30 mouse cellular contexts compared by ENCODE assay signal in the genomic region with DNA sequence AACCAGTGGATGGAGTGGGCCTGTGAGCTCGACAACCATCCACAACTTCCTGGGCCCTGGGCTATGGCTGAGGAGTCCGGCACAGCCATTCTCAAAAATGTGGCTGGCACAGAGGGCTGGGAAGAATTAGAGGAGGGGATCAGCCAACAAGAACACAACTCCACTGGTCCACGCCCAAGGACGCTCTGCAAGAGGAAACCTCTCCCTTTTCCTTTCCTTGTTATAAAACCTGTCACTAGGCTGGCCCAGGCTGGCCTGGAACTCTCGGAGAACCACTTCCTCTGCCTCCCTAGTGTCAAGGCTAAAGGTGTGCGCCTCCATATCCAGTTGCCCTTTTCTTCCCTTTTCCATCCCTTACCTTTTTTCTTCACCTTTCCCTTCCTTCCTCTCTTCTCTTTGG. TPM values are rescaled to one million over a fixed set of nuclear protein-coding genes. Genes with fewer than 3 reads are reported as not detected.
DNase-seq lines count a peak whose midpoint lies in the region; TF ChIP-seq lines count a peak whose summit lies in the region.
"Had no signal": no experiment of that assay in that cellular context is flagged by ENCODE, and none has a peak within 500 bp of the region (broad histone marks: within the 10 kb centered on the region; RNA-seq: fewer than 3 reads in every experiment).

No protein-coding gene starts in this region.

- 94% methylated on average over 6 of the region's 6 CpGs for WGBS in spleen, adult 2 months

- intact Hi-C loops in gastrocnemius, adult 2 months (cut with DNase I): no loop called here

- no peaks in the 10 kb centered on the region for H3K27me3 ChIP-seq in spleen, adult 2 months (ENCODE audit: control insufficient read depth, insufficient read depth, low read length)
- H3K27me3 ChIP-seq: CH12.LX; embryonic facial prominence, embryonic 15.5 days; forebrain, embryonic 13.5 days; heart, embryonic 12.5 days; hindbrain, embryonic 13.5 days; limb, embryonic 15.5 days; liver, embryonic 13.5 days; midbrain, embryonic 15.5 days; neural tube, embryonic 15.5 days had no signal

- no peak for DNase-seq in gastrocnemius, adult 2 months
- no peak for DNase-seq in gastrocnemius, adult 18-20 months (ENCODE audit: low spot score)
- DNase-seq in kidney, postnatal 25 days: peak; percentile 50 to 72
- DNase-seq in kidney, adult 8-10 months: no peak
- no peak for DNase-seq in spleen, adult 2 months (ENCODE audit: low read depth in 1 of 2, low spot score in 2 of 2)
- DNase-seq in spleen, postnatal 10 days (ENCODE audit: low spot score in 2 of 2): no peak
- no peak for DNase-seq in cerebellum, adult 9-11 months
- DNase-seq in right cerebral cortex, postnatal 25 days: no peak
- DNase-seq: adrenal gland, adult 2 months; adrenal gland, postnatal 36 days; cerebellum, adult 2 months; cerebellum, postnatal 25 days; heart, postnatal 4 days; kidney, adult 11 months; liver, embryonic 13.5 days; lung, embryonic 14.5 days; retina, postnatal 1 day; spleen, adult 18-20 months; thymus, adult 2 months; thymus, postnatal 36 days had no signal

- H3K4me3 ChIP-seq in gastrocnemius, adult 2 months: no peak overlapping the region
- no peak overlapping the region for H3K4me3 ChIP-seq in spleen, adult 2 months (ENCODE audit: extremely low read depth, insufficient read depth, insufficient read length)
- H3K4me3 ChIP-seq: embryonic facial prominence, embryonic 10.5 days; embryonic facial prominence, embryonic 15.5 days; forebrain, embryonic 13.5 days; heart, embryonic 12.5 days; hindbrain, embryonic 13.5 days; limb, embryonic 15.5 days; liver, embryonic 13.5 days; midbrain, embryonic 10.5 days; midbrain, embryonic 15.5 days; neural tube, embryonic 15.5 days had no signal

- H3K27ac ChIP-seq in gastrocnemius, adult 2 months: peak overlapping the region; percentile 56; the same call in 1 of the 2 replicates
- H3K27ac ChIP-seq in spleen, adult 2 months (ENCODE audit: insufficient read depth, low read length): peak overlapping the region; percentile 5; the same call in 1 of the 2 replicates
- H3K27ac ChIP-seq: embryonic facial prominence, embryonic 10.5 days; embryonic facial prominence, embryonic 15.5 days; forebrain, embryonic 13.5 days; hindbrain, embryonic 13.5 days; limb, embryonic 15.5 days; liver, embryonic 13.5 days; midbrain, embryonic 10.5 days; midbrain, embryonic 15.5 days; neural tube, embryonic 15.5 days had no signal

- TF ChIP-seq POLR2A in spleen, adult 2 months (IDR thresholded peaks at IDR 0.05; ENCODE audit: low read depth, low read length): no peak

- H3K4me1 ChIP-seq in spleen, adult 2 months (ENCODE audit: control insufficient read depth, insufficient read depth, insufficient read length): no peaks in the 10 kb centered on the region
- H3K4me1 ChIP-seq: midbrain, embryonic 10.5 days had no signal

- TF ChIP-seq CTCF in gastrocnemius, adult 2 months (IDR thresholded peaks at IDR 0.05): no peak
- TF ChIP-seq CTCF in spleen, adult 2 months (IDR thresholded peaks at IDR 0.05; ENCODE audit: extremely low read depth, insufficient read depth, insufficient read length, insufficient replicate concordance): no peak

- peaks cover 58% of the 10 kb centered on the region for H3K36me3 ChIP-seq in spleen, adult 2 months (ENCODE audit: control insufficient read depth, insufficient read depth, low read length)

RNA-seq across cellular contexts. Expression of gene Zmynd8, which starts 55.5 kb away (rescaled TPM):
- total RNA-seq in gastrocnemius, adult 2 months (2021): 10 to 100 TPM; 13.1 to 23.3 TPM
- 10 to 100 TPM; 16.4 to 17.2 TPM for total RNA-seq in gastrocnemius, adult 18-20 months (2021)
- 25.0 and 25.4 TPM in 2 replicates for polyA plus RNA-seq in spleen, adult 2 months (2012; rRNA removed)

Comparison
In these comparisons a context has a peak if more than half of its experiments do, and no peak if none do; other contexts are left out.
1. DNase-seq: peak in kidney, postnatal 25 days (2 of 2); none in gastrocnemius, adult 2 months (single experiment), gastrocnemius, adult 18-20 months (single experiment), kidney, adult 8-10 months (0 of 2), spleen, adult 2 months (0 of 2), spleen, postnatal 10 days (0 of 2), cerebellum, adult 9-11 months (single experiment) and right cerebral cortex, postnatal 25 days (single experiment).